Mouse (Mus musculus): ENCODE measurements at regions not wholly inside any gene's neighbourhood (a gene's known extent, or its start where the extent isn't known, plus 50 kb on each side); places are given as distances from the start of the nearest gene placed in this dataset.
"Not testable (repeated sequence)": the region's sequence is repeated elsewhere in the genome, so short reads cannot be mapped to it uniquely, and the experiment has no call there.

DNA sequence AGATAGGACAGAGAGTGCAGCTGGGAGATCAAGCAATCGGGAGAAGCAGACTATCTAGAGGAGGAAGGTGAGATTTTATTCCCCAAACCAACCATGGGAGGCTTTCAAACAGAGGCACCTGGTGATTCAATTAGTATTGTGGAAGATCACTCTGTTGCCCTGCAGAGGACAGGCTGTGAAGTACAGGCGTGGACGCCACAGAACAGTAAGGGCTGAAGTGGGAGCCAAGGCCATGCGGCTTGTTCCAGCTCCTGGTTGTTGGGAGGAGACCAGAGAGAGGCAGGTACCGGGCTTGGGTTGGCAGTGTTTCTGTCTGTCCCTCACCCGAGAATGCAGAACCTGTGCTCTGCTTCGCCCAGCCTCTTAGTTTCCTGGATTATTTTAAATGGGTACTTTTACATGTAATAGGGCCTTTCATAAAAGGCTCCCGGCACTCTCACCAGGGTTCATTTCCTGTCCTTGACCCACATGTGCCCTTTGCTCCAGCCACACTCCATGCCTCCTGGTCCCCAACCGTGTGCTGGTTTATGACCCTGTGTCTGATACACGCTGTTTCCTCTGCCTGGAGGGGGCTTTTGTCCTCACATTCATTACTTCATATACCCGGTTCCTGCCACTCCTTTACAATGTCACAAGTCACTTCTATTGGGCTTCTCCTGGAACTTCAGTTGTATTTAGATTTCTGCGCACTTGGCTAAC, 58.3 kb downstream of the Vcpkmt start:
- no peaks in the 10 kb centered on the region for H3K36me3 ChIP-seq (ENCODE audit: control insufficient read depth, insufficient read depth, low read length)
- H3K27me3 ChIP-seq (replicated peaks; ENCODE audit: control insufficient read depth, insufficient read depth, low read length) = no peaks in the 10 kb centered on the region
- H3K4me2 ChIP-seq (ENCODE audit: low read depth, low read length) = no peak overlapping the region
- H3K27ac ChIP-seq (ENCODE audit: low read length) = no peak overlapping the region
- ATAC-seq = peak; percentile 26; the same call in 1 of the 2 replicates
- no peak overlapping the region for H3K9ac ChIP-seq (ENCODE audit: low read depth, low read length)
- H3K4me3 ChIP-seq (ENCODE audit: low read length) = no peak overlapping the region
- WGBS = 56% methylated on average over 12 of the region's 12 CpGs
- H3K4me1 ChIP-seq (ENCODE audit: control insufficient read depth, insufficient read depth, low read length) = peaks cover 5% of the 10 kb centered on the region
- H3K9me3 ChIP-seq (ENCODE audit: control insufficient read depth, low read length) = no peaks in the 10 kb centered on the region

DNA sequence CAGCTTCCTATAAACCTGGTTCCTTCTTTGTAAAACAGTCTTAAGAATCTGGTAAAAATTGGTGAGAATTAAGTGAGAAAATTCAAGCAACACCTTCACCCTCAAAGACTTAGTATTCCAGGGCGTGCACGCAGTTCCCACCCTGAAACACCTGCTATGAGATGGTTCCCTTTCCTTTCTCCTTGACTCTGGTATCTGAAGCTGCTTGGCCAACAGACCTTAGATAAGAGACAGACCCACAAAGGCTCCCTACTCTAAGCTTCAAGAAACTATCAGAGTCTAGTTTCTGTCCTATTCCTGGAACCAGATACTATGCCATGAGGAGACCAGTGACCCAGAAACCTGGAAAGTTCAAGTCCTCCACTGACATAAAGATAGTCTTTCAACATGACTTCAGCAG, 63.0 kb downstream of the Vcpkmt start:
- no peaks in the 10 kb centered on the region for H3K36me3 ChIP-seq (ENCODE audit: control insufficient read depth, insufficient read depth, low read length)
- H3K9me3 ChIP-seq (ENCODE audit: control insufficient read depth, low read length) = no peaks in the 10 kb centered on the region
- no peak overlapping the region for H3K27ac ChIP-seq (ENCODE audit: low read length)
- H3K4me2 ChIP-seq (ENCODE audit: low read depth, low read length) = no peak overlapping the region
- H3K27me3 ChIP-seq (replicated peaks; ENCODE audit: control insufficient read depth, insufficient read depth, low read length) = no peaks in the 10 kb centered on the region
- H3K4me3 ChIP-seq (ENCODE audit: low read length) = no peak overlapping the region
- 92% methylated on average over 2 of the region's 2 CpGs for WGBS
- H3K4me1 ChIP-seq (ENCODE audit: control insufficient read depth, insufficient read depth, low read length) = peaks cover 24% of the 10 kb centered on the region
- no peak overlapping the region for H3K9ac ChIP-seq (ENCODE audit: low read depth, low read length)
- ATAC-seq = no peak

DNA sequence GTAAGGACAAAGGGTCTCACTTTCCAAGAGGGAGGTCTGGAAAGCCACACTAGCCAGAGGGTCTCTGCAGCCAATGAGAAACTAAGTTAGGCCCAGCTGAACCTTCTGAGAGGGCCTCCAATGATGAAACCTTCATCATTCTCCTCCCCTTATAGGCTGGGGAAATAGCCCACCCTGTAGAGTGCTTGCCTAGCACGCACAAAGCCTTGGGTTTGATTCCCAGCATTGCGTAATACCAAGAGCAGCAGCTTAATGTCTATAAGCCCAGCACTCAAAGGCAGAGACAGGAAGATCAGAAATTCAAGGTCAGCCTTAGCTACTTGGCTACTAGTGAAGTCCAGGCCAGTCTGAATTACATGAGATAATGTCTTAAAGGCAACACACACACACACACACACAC, 63.8 kb downstream of the Vcpkmt start:
- H3K27ac ChIP-seq (ENCODE audit: low read length) = no peak overlapping the region; the same call in 1 of the 2 replicates
- H3K36me3 ChIP-seq (ENCODE audit: control insufficient read depth, insufficient read depth, low read length) = no peaks in the 10 kb centered on the region
- no peak overlapping the region for H3K4me3 ChIP-seq (ENCODE audit: low read length)
- no peak overlapping the region for H3K4me2 ChIP-seq (ENCODE audit: low read depth, low read length)
- H3K9me3 ChIP-seq (ENCODE audit: control insufficient read depth, low read length) = no peaks in the 10 kb centered on the region
- no peak for ATAC-seq
- 70% methylated on average over 2 of the region's 2 CpGs for WGBS
- peaks cover 19% of the 10 kb centered on the region for H3K4me1 ChIP-seq (ENCODE audit: control insufficient read depth, insufficient read depth, low read length)
- H3K27me3 ChIP-seq (replicated peaks; ENCODE audit: control insufficient read depth, insufficient read depth, low read length) = no peaks in the 10 kb centered on the region
- H3K9ac ChIP-seq (ENCODE audit: low read depth, low read length) = no peak overlapping the region

DNA sequence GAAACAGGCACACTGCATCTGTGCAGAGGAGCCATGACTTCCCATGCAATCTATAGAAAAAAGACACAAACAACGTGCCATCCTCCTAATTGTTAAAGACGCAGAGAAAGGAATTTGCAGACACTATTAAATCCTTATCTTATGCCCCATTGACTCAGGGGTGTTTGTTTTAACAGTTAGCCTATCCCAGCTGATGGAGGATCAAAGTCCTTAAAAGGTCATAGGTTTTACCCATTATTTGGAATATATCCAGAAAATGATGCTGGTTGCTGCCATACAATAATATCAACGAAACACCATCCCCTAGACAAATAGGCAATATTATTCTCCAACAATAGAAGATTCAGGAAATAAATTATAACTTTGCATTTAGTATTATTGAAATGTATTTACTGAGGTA, 65.2 kb downstream of the Vcpkmt start:
- Histone ChIP-seq H3K9ac (ENCODE audit: low read depth, low read length) (no peak overlapping the region), H3K27me3 (replicated peaks; ENCODE audit: control insufficient read depth, insufficient read depth, low read length) (no peaks in the 10 kb centered on the region), H3K4me1 (ENCODE audit: control insufficient read depth, insufficient read depth, low read length) (peaks cover 22% of the 10 kb centered on the region), H3K36me3 (ENCODE audit: control insufficient read depth, insufficient read depth, low read length) (no peaks in the 10 kb centered on the region), H3K27ac (ENCODE audit: low read length) (no peak overlapping the region), H3K4me3 (ENCODE audit: low read length) (no peak overlapping the region), H3K9me3 (ENCODE audit: control insufficient read depth, low read length) (no peaks in the 10 kb centered on the region), H3K4me2 (ENCODE audit: low read depth, low read length) (no peak overlapping the region)
- no peak for ATAC-seq
- WGBS = 47% methylated on average over 3 of the region's 3 CpGs

DNA sequence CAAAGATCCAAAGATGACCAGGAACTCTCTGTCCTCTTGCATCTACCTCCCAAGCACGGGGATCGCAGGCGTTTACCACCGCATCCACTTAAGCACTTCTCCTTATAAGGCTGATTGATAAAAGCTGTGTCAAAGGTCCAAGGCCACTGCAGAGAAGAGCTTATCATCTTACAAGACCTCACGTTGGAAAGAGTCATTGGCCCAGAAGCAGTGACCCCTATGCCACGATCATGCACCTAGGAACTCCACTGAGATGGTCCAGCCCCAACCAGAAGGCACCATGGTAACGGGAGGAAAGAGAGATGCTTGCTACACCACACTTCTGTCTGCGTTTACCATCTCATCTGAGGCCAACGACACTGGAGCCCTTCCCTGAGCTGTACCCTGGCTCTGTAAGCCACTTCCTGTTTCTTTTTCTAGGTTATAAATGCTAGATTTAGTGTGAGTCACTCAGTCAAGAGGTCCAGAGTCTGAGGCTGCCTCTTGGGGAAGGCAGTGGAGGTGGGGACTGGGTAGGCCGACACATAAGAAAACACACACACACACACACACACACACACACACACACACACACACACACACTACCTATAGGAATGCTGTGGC, 66.4 kb downstream of the Vcpkmt start:
- H3K27me3 ChIP-seq (replicated peaks; ENCODE audit: control insufficient read depth, insufficient read depth, low read length) = no peaks in the 10 kb centered on the region
- peaks cover 22% of the 10 kb centered on the region for H3K4me1 ChIP-seq (ENCODE audit: control insufficient read depth, insufficient read depth, low read length)
- H3K27ac ChIP-seq (ENCODE audit: low read length) = no peak overlapping the region; the same call in 1 of the 2 replicates
- H3K4me3 ChIP-seq (ENCODE audit: low read length) = no peak overlapping the region
- H3K9ac ChIP-seq (ENCODE audit: low read depth, low read length) = no peak overlapping the region
- ATAC-seq = peak; percentile 90
- WGBS = 61% methylated on average over 10 of the region's 10 CpGs
- no peaks in the 10 kb centered on the region for H3K9me3 ChIP-seq (ENCODE audit: control insufficient read depth, low read length)
- H3K4me2 ChIP-seq (ENCODE audit: low read depth, low read length) = no peak overlapping the region
- no peaks in the 10 kb centered on the region for H3K36me3 ChIP-seq (ENCODE audit: control insufficient read depth, insufficient read depth, low read length)

DNA sequence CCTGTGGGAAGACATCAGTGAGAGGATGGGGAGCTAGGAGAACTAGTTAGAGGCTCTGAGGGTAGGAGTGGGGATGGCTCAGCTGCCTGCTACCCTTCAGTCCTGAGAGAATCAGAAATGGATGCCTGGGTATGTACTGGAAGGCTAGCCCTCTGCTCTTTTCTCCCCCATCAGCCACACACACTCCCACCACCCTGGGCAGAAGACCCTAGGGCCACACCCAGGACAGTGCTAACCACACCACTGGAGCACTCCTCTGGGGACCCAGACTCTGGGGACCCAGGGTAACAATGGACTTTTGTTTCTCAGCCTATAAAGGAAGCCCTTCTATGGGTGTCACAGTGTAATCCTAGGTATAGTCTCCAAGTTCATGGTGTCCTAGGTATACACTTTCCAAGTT, 67.0 kb downstream of the Vcpkmt start:
- no peaks in the 10 kb centered on the region for H3K36me3 ChIP-seq (ENCODE audit: control insufficient read depth, insufficient read depth, low read length)
- no peaks in the 10 kb centered on the region for H3K27me3 ChIP-seq (replicated peaks; ENCODE audit: control insufficient read depth, insufficient read depth, low read length)
- H3K4me1 ChIP-seq (ENCODE audit: control insufficient read depth, insufficient read depth, low read length) = peaks cover 22% of the 10 kb centered on the region
- no peak overlapping the region for H3K4me3 ChIP-seq (ENCODE audit: low read length)
- H3K9me3 ChIP-seq (ENCODE audit: control insufficient read depth, low read length) = no peaks in the 10 kb centered on the region
- H3K27ac ChIP-seq (ENCODE audit: low read length) = peak overlapping the region; percentile 14; the same call in 1 of the 2 replicates
- no peak overlapping the region for H3K4me2 ChIP-seq (ENCODE audit: low read depth, low read length)
- ATAC-seq = no peak; the same call in none of the 2 replicates
- H3K9ac ChIP-seq (ENCODE audit: low read depth, low read length) = no peak overlapping the region

DNA sequence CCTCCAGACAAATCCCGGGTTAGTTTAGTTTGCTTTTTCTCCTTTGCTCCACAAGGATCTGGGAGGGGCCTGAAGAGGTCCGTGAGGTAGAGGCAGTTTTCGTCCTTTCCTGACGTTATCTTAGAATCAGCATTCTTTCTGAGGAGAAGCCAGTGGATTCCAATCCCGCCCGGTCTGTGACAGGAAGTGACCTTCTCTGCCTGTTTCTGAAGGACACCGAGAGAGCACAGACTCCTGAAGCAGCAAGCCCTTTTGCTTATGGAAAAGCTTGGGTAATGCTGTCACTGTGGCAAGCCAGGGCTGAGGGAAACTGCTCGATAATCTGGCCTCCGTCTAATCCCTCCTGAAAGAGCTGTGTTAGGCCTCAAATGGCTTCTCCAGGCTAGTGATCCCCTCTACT, 67.7 kb downstream of the Vcpkmt start:
- 39% methylated on average over 9 of the region's 9 CpGs for WGBS
- H3K9me3 ChIP-seq (ENCODE audit: control insufficient read depth, low read length) = no peaks in the 10 kb centered on the region
- H3K27ac ChIP-seq (ENCODE audit: low read length) = no peak overlapping the region
- H3K4me1 ChIP-seq (ENCODE audit: control insufficient read depth, insufficient read depth, low read length) = peaks cover 22% of the 10 kb centered on the region
- no peak overlapping the region for H3K4me3 ChIP-seq (ENCODE audit: low read length)
- no peak overlapping the region for H3K4me2 ChIP-seq (ENCODE audit: low read depth, low read length)
- H3K36me3 ChIP-seq (ENCODE audit: control insufficient read depth, insufficient read depth, low read length) = no peaks in the 10 kb centered on the region
- ATAC-seq = no peak
- no peaks in the 10 kb centered on the region for H3K27me3 ChIP-seq (replicated peaks; ENCODE audit: control insufficient read depth, insufficient read depth, low read length)
- H3K9ac ChIP-seq (ENCODE audit: low read depth, low read length) = no peak overlapping the region

DNA sequence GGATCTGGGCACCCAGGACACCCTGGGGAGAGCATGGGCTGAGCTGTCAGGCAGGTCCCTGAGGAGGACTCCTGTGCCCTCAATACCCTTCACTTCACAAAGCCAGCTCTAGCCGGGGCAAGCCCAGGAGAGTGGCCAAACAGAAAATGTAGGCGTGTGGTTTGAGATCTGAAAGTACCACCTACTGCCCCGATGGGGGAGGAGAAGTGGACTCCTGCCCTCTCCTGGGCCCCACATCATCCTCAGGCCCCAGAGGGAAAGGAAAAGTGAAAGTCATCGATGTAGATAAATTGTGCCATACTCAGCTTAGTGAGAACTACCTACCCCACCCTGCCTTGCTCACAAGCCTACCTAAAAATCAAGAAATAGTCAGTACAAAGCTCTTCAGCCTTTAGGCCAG, 69.7 kb downstream of the Vcpkmt start:
- H3K9ac ChIP-seq (ENCODE audit: low read depth, low read length) = no peak overlapping the region
- peak; percentile 60 for ATAC-seq
- H3K27me3 ChIP-seq (replicated peaks; ENCODE audit: control insufficient read depth, insufficient read depth, low read length) = no peaks in the 10 kb centered on the region
- H3K9me3 ChIP-seq (ENCODE audit: control insufficient read depth, low read length) = no peaks in the 10 kb centered on the region
- H3K4me2 ChIP-seq (ENCODE audit: low read depth, low read length) = no peak overlapping the region
- H3K36me3 ChIP-seq (ENCODE audit: control insufficient read depth, insufficient read depth, low read length) = no peaks in the 10 kb centered on the region
- H3K4me3 ChIP-seq (ENCODE audit: low read length) = no peak overlapping the region
- WGBS = 47% methylated on average over 4 of the region's 4 CpGs
- H3K4me1 ChIP-seq (ENCODE audit: control insufficient read depth, insufficient read depth, low read length) = peaks cover 22% of the 10 kb centered on the region
- no peak overlapping the region for H3K27ac ChIP-seq (ENCODE audit: low read length)

DNA sequence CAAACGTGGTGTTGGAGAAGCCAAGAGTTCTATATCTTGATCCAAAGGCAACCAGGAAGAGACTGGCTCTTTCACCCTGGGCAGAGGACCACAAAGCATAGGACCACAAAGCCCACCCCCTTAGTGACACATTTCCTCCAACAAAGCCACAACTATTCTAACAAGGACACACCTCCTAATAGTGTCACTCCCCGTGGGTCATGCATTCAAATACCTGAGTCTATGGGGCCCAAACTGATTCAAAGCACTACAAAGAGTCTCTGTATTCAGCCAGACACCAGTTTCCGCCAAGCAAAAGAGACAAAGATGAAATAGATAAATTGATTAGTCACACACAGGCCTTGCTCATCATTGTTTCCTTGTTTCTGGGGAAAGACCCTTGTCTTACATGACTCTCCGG, 72.1 kb downstream of the Vcpkmt start:
- Histone ChIP-seq H3K9ac (ENCODE audit: low read depth, low read length) (no peak overlapping the region), H3K27ac (ENCODE audit: low read length) (no peak overlapping the region), H3K4me3 (ENCODE audit: low read length) (no peak overlapping the region), H3K4me1 (ENCODE audit: control insufficient read depth, insufficient read depth, low read length) (peaks cover 9% of the 10 kb centered on the region), H3K4me2 (ENCODE audit: low read depth, low read length) (no peak overlapping the region), H3K9me3 (ENCODE audit: control insufficient read depth, low read length) (no peaks in the 10 kb centered on the region), H3K27me3 (replicated peaks; ENCODE audit: control insufficient read depth, insufficient read depth, low read length) (no peaks in the 10 kb centered on the region), H3K36me3 (ENCODE audit: control insufficient read depth, insufficient read depth, low read length) (no peaks in the 10 kb centered on the region)
- WGBS = 67% methylated on average over 4 of the region's 4 CpGs
- no peak for ATAC-seq

DNA sequence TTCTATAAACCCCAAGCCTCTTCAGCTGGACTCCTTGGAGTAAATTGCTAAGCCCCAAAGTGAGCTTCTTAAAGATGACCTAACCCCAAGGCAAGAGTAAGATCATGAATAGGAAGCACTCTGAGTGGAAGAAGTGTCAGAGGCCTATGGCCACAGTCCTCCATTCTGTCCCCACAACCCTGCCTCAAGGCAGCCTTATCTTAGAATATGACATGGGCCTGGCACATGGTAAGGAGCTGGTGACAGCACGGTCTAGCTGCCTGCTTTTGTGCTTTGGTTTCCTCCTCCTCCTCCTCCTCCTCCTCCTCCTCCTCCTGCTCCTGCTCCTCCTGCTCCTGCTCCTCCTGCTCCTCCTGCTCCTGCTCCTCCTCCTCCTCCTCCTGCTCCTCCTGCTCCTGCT, 73.6 kb downstream of the Vcpkmt start:
- H3K9me3 ChIP-seq (ENCODE audit: control insufficient read depth, low read length); H3K4me1 ChIP-seq (ENCODE audit: control insufficient read depth, insufficient read depth, low read length); H3K36me3 ChIP-seq (ENCODE audit: control insufficient read depth, insufficient read depth, low read length); ATAC-seq; H3K27ac ChIP-seq (ENCODE audit: low read length); H3K4me2 ChIP-seq (ENCODE audit: low read depth, low read length); H3K9ac ChIP-seq (ENCODE audit: low read depth, low read length); H3K27me3 ChIP-seq (replicated peaks; ENCODE audit: control insufficient read depth, insufficient read depth, low read length); H3K4me3 ChIP-seq (ENCODE audit: low read length): not testable (repeated sequence)
- 63% methylated on average over 1 of the region's 1 CpGs for WGBS

Data from intestine, embryonic 16.5 days (tissue).